Mouse (Mus musculus): ENCODE measurements around the gene Gm10375. TPM values are rescaled to one million over a fixed set of nuclear protein-coding genes. Genes with fewer than 3 reads are reported as not detected.
"Not testable (repeated sequence)": the region's sequence is repeated elsewhere in the genome, so short reads cannot be mapped to it uniquely, and the experiment has no call there.

The Gm10375 gene
- polyA plus RNA-seq (2015; fragmentation: Nextera tagmentation; extraction: Ambion mirVana) = not detected in 2 replicates

- not testable (repeated sequence) for H3K36me3 ChIP-seq (ENCODE audit: insufficient read depth, low read length); DNase-seq (ENCODE audit: low spot score); H3K9ac ChIP-seq (replicated peaks; ENCODE audit: low read depth); H3K27ac ChIP-seq (ENCODE audit: low read length); H3K4me3 ChIP-seq (ENCODE audit: low read depth, low read length); ATAC-seq; H3K4me2 ChIP-seq (replicated peaks; ENCODE audit: low read depth, low read length); H3K9me3 ChIP-seq (ENCODE audit: low read length); H3K4me1 ChIP-seq (ENCODE audit: insufficient read depth, low read depth, low read length); H3K27me3 ChIP-seq (replicated peaks; ENCODE audit: insufficient read depth, low read length)
Observed at GRCm38 (mm10) chr14:43607913-43608312, at the start of gene Gm10375. Gm10375 (minus strand) TSS chr14:43608013.

DNA sequence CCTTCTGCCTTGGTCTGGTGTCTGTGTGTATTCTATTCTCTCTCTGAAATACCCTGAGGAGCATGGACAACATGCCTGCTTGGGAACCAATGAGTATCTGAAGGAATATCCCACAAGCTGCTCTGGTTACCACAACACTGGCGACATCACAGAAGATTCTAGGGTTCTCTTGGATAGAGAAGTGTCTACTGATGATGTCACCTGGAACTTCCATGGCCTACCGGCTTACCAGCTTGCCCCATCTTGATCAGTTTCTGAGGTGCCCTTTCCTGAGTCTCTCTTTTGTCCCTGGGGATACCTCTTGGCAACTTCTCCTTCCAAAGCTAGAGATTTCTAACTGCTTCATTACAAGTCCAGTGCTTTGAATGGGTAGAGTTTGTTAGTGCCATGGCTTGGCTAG lies 28.8 kb downstream of the Gm10375 start, which contains the start of gene Gm17654:
Gene Gm17654, minus strand, starts transcription at position 101 of the 400 bp plus-strand sequence.
- H3K27ac ChIP-seq (ENCODE audit: low read length); H3K9me3 ChIP-seq (ENCODE audit: low read length); H3K4me3 ChIP-seq (ENCODE audit: low read depth, low read length); DNase-seq (ENCODE audit: low spot score); H3K27me3 ChIP-seq (replicated peaks; ENCODE audit: insufficient read depth, low read length); ATAC-seq; H3K36me3 ChIP-seq (ENCODE audit: insufficient read depth, low read length); H3K4me2 ChIP-seq (replicated peaks; ENCODE audit: low read depth, low read length); H3K9ac ChIP-seq (replicated peaks; ENCODE audit: low read depth); H3K4me1 ChIP-seq (ENCODE audit: insufficient read depth, low read depth, low read length): not testable (repeated sequence)
- WGBS = 86% methylated on average over 1 of the region's 2 CpGs

DNA sequence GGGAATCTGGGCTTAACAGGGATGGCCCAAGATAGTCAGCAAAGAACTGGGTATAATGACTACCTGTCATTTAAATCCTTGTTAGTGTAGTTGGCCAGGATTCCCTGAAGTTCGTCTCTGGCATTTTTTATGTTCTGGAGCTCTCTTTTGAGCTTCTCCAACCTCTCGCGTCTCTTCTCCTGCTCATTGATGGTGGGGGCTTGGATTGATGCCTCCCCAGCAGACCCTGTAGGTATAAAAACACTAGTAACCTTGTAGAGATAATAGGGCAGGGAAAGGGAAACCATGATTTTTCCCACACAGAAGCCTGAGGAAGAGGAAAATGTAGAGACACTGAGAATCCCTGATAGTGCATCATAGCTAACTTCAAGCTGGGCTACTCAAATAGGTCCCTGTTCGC lies 29.8 kb downstream of the Gm10375 start:
- not testable (repeated sequence) for H3K4me2 ChIP-seq (replicated peaks; ENCODE audit: low read depth, low read length); H3K4me3 ChIP-seq (ENCODE audit: low read depth, low read length); H3K4me1 ChIP-seq (ENCODE audit: insufficient read depth, low read depth, low read length); H3K9ac ChIP-seq (replicated peaks; ENCODE audit: low read depth); H3K27me3 ChIP-seq (replicated peaks; ENCODE audit: insufficient read depth, low read length); ATAC-seq; H3K9me3 ChIP-seq (ENCODE audit: low read length); H3K27ac ChIP-seq (ENCODE audit: low read length); DNase-seq (ENCODE audit: low spot score); H3K36me3 ChIP-seq (ENCODE audit: insufficient read depth, low read length)
- 73% methylated on average over 4 of the region's 4 CpGs for WGBS

Other genes with a start within 250 kb of the Gm10375 start
- gene Gm8138, start 191.7 kb downstream of the Gm10375 start, polyA plus RNA-seq (2015; fragmentation: Nextera tagmentation; extraction: Ambion mirVana) = not detected in 2 replicates
- gene Gm5799, start 64.4 kb downstream of the Gm10375 start, polyA plus RNA-seq (2015; fragmentation: Nextera tagmentation; extraction: Ambion mirVana) = not detected in 2 replicates
- gene Gm17654, start 28.9 kb downstream of the Gm10375 start, polyA plus RNA-seq (2015; fragmentation: Nextera tagmentation; extraction: Ambion mirVana) = not detected in 2 replicates
- not detected in 2 replicates for gene Gm8165, start 69.2 kb upstream of the Gm10375 start, polyA plus RNA-seq (2015; fragmentation: Nextera tagmentation; extraction: Ambion mirVana)
- gene Gm7324, start 89.8 kb upstream of the Gm10375 start, polyA plus RNA-seq (2015; fragmentation: Nextera tagmentation; extraction: Ambion mirVana) = 0.54 and 0.56 TPM in 2 replicates
- gene Gm16506, start 119.5 kb upstream of the Gm10375 start, polyA plus RNA-seq (2015; fragmentation: Nextera tagmentation; extraction: Ambion mirVana) = not detected in 2 replicates
- not detected in 2 replicates for gene Gm6526, start 139.9 kb upstream of the Gm10375 start, polyA plus RNA-seq (2015; fragmentation: Nextera tagmentation; extraction: Ambion mirVana)
- gene Gm8180, start 176.7 kb upstream of the Gm10375 start, polyA plus RNA-seq (2015; fragmentation: Nextera tagmentation; extraction: Ambion mirVana) = not detected in 2 replicates